Mouse (Mus musculus): Measurements from ENCODE around the gene Gm47841.

Gm47841 gene

DNA sequence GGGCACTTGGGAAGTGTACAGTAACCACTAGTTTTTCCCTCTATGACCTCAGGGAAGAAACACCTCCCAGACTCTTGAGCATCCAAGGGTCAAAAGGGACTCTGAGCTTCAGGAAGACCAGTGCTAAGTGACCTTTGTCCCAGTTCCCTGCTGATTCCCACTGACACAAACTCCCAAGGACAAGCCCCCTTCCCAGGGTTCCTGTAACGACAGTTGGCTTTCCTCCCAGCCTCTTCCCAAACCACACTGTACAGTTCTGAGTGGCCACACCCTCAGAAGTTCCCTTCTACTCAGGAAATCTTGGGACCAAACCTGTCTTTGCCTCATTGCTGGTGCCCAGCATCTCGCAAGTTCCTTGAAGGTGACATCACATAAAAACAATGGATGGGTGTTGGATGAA is 25.5 kb upstream of the Gm47841 start:
- DNase-seq: no peak

DNA sequence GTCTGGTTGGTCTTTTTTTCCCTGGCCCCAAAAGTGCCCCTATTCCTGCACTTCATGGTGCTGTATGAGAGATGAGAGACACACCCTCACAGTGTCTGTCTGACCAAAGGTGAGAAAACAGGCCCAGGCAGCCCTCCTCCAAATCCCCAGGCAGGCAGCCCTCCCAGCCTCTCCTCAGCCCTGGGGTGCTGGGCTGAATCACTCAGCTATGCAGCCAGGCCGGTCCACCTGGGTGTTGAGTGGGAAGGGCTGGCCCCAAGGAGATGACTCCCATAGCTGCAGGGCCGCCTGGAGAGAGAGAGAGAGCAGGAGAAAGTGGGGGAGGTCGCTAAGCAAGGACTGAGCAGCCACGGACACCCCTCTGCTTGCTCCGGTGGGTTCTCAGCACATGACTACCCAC is 23.6 kb upstream of the Gm47841 start:
- peak; percentile 76 to 81 for DNase-seq

DNA sequence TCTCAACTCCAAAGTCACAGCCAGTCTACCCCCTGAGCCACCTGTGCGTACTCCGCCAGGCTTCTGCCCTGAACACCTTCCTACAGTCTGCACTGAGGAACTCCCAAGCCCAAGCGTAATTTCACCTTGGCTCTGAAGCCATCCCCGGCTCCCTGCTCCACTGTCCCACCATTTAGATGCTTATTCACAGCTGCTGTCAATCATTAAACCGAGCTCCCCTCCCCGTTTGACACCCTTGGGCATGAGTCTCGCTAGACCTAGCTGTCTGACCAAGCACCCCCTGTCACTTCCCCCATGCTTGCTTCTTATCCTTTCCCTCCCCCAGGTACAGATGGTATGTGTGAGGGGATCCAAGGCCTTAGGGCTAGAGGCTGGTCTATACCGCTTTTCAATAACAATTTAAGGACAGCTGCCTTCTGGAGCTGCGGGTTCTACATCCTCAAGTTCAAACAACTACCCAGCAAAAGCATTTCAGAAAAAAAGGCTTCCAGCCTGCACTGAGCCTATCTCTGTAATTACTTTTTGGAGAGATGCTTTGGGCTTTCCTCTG is 22.5 kb upstream of the Gm47841 start:
- DNase-seq: no peak

DNA sequence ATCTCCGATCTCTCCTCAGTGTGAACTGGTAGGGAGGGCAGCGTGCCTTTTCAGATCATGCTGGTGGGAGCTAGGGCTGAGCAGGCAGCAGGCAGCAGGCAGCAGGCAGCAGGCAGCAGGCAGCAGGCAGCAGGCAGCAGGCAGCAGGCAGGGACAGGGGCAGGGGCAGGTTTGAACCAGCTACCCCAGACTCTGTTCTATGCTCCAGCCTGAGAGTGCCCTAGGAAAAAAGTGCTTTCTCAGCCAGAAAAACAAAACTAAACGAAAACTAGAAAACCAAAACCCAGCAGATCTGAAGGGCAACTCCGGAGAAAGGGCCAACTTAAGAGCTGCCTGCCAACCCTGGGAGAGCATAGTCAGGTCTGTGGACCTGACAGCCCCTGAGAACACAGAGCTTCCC is 21.5 kb upstream of the Gm47841 start:
- no peak for DNase-seq

DNA sequence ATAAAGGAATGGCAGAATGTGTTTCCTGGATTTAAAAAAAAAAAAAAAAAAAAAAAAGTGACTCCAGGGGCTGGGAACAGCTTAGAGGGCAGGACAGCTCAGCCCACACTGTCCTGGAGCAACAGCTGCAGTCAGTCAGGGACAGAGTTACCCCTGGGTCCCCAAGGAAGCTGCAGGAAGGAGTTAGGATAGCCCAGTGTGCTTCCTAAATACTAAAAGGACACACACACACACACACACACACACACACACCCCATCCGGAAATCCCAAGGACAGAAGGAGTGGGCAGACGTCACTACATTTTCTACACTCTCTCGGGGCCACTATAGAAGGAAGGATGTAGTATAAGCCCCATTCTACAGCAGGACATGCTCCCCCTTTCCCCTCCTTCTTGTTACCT is 20.8 kb upstream of the Gm47841 start:
- no peak for DNase-seq

DNA sequence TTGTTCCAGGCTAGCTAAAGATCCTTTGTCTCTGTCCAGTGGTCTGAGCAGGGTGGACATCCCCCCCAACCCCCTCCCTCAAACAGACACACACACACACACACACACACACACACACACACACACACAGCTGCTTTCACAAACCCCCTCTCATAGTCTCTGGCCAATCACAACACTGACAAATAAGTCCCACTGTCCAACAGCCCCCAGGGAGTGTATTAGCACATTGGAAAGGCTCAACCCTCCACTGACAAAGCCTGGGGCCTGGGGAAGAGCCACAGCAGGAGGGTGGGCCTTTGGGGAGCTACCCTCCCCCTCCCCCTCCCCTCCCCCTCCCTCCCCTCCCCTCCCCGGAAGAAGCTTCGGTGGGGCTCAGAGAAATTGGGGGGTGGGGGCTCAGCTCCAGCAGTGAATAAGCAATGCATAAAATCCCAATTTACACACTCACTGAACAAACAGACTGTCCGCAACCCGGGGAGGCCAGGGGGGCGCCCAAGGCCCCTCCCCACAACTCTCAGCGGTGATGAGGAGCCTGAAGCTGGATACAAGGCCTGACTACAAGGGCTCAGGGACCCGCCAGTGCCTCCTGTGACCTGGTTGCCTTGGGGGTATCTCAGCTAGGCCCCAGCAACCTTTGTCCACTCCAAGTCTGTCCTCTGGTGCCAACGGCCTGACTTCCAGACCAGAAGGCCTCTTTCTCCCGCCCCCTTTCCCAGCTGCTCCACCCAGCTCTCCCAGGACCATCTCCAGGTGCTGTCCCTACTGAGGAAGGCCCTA is 19.9 kb upstream of the Gm47841 start:
- DNase-seq: no peak

DNA sequence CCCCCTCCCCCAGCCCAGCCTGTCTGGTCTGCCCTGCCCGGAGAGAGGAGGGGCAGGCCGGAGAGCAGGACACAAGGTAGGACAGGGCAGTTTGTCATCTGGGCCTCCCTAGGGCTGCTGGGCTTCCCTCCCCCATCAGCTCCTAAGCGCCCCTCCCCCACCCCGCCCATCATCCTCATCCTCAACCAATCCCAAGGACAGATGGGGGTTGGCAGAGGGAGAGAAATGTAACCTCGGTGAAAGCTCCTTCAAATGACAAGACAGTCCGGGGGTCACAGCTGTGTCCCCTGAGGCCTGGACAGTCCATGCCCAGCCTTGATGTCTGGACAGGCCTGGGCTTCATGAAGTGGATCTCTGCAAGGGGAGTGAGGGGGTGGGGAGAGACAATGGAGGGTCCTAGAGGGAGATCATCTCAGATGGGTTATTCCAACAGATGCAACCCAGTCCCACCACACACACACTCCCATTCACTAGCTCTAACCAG is 19.2 kb upstream of the Gm47841 start:
- no peak for DNase-seq

DNA sequence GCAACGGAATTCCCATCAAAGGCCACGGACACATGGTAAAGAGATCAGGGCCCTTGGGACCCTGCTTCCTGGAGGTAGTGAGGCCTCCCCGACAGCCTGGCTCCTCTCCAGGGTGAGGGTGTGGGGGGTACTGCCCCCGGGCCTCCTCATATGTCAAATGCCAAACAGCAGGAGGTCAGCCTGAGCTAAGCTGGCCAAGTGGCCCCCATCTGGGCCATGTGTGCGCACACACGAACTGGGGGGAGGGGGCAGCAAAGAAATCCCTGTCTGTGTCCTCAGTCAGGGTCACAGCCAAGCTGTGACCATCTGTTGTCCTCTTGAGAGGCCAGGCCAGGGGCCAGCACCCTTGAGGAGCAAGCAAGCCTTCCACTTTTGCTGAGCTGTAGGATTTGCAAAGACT is 17.9 kb upstream of the Gm47841 start:
- DNase-seq: no peak

DNA sequence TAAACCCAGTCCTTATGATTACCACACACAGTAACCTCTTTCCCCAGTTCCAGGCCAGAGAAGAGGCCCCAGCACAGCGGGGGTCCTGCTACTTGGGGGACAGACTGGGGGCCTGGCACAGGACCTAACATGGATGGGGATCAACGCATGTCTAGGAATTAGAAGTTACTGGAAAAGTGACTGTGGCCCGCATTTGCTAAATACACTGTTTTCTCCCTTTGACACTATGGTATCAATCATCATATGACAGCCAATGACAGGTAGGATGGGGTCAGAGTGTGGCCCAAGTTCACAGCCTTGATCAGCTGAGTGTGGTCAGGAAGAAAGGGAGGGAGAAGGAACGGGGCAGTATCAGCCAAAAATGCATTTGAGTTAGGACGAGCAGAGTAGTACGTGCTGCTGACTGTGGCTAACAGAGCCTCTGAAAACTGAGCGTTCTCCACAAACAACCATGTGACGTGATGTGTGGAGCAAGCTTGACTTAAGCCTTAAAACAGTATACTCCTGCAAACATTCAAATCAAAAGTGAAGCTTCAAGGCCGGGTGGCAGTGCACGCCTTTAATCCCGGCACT is 13.2 kb upstream of the Gm47841 start:
- DNase-seq: no peak

DNA sequence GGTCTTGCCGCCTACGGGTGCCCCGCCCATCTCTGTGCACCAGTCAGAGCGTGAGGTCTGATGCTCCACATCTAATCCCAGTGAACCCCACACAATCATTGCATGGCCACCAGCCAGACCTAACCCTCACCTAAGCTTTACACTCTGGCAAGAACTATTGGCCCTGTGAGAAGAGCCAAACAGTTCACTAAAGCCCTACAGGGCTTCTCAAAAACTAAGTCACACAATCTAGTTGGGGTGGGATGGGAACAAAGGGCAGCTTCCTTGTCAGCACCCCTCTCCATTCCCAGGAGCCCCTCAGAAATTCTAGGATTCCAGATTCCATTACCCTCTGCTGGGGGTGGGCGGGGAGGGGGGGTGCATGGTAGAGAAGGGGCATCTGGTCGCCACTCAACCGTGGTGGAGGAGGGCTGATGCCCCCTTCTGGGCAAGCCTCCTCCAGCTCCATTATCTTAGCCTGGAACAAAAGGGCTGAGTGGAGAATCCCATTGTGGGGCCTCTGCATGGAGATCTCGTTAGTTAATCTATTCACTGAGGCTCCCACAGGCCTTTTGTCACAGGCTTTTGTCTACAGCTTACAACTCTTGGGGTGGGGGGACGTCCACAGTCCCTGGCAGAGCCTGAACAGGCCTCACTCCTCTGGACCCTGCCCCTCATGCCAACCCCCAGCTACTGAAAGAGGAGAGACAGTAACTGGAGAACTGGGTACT is 12.5 kb upstream of the Gm47841 start:
- no peak for DNase-seq

DNA sequence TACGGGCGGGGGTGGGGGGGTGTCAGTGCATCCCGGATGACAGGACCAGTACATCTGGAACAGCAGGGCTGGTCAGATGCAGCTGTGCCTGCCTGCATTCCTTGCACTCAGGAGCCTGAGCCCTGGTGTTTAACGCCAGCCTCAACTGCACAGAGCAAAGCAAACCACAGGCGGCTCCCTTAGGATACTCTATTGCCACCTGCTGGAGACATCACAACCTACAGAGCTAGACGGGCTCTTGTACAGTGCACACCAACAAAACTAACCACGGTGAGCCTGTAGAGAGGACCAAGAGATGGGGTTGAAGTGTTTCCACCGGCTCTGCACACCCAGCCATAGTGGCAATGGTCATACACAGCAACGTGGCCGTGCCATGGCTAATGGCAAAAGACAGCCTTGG is 9.0 kb upstream of the Gm47841 start:
- peak; percentile 43 to 58 for DNase-seq

DNA sequence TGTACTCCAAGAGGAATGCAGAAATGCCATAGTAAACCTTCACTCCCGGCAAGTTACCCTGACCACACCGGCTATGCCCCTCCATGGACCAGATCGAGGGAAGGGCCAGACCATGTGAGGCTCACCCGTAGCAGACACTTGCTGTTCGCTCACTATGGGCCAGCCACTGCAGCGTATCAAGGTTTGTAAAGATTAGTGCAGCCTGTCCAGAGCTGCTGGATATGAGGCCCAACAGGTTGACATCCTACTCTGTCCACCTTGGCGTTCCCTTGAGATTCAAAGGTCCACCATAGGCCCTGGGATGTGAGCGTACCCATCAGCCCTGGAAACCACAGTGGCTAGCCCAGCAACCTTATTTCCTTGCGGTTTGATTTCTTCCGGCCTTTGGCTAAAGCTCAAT is 7.3 kb upstream of the Gm47841 start:
- DNase-seq: no peak

DNA sequence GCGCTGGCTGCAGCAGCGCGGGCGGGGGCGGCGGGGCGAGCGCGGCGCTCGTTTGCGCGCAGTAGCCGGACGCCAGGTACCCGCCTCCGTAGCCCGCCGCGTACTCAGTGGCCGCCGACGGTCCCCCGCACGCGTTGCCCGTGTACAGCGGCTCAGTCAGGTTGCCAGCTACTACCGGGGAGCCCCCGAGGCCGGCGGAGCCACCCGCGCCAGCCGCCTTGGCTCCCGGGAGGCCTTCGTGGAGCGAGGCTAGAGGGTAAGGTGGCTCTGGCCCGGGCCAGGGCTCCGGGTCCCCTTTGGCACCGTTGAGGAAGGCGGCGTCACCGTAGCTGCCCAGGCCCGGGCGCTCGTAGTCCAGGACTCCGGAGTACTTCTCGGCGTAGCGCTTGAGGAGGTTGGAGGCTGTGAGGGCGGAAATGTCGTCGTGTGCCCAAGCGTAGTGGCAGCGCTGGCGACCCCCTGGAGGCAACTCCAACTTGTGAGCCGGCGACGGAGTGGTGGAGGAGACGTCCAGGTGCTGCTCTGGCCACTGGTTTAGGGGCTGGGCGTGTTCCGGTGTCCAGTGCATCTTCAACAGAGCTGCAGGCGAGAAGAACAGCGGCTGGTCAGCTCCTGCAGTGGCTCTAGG is 6.7 kb upstream of the Gm47841 start:
- DNase-seq: no peak

DNA sequence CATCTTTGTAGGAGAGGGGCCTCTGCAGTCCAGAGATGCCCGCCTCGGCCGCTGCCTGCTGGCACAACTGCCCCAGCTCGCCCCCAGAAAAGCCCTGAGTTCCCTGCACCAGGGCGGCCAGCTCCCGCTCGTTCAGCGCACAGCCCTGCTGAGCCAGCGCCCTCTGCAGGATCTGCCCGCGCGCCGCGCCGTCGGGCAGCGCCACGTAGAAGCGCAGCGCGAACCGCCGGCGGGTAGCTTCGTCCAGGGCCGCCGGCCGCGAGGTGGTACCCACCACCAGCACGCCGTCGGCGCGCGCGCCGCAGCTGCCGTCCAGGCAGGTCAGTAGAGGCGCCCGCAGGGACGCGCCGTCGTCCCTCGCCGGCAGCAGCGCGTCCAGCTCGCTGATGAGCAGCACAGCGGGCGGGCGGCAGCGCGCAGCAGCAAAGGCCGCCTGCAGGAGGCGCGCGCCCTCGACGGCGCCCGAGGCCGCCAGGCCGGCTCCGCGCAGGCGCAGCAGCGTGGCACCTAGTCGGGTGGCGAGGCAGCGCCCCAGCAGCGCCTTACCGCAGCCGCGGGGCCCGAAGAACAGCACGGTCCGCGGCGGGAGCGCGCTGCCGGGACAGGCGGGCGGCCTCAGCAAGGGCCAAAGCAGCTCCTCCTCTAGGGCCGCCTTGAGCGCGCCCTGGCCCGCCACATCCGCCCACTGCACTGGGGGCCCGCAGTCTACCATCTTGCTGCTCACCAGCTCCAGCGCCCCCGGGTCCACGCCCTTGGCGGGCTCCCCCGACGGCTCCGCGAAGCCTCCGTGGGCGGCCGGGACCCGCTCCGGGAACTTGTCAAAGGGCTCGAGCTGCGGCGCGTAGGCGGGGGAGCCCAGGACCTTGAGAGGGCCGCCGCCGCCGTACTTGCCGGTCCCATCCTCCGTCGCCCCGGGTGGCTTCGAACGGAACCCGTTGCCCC is 5.6 kb upstream of the Gm47841 start:
- no peak for DNase-seq

DNA sequence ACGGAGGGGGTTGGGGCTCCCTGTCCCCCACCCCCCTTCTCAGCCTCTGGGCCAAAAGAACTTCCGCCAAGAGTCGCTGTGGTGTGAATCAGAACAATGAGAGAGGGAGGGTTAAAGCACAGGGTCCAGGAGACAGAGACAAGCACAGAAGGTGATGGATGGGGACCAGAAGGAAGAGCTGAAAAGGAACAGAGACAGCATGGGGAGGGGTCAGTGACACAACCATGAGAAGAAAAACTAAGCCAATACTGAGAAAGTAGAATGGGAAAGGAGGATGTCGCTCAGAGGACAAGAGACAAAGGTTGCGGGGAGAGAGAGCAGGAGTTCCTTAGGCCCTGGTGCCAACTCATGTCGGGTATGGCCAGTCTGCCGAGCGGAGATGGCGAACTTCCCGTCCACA is 4.7 kb upstream of the Gm47841 start:
- no peak for DNase-seq

DNA sequence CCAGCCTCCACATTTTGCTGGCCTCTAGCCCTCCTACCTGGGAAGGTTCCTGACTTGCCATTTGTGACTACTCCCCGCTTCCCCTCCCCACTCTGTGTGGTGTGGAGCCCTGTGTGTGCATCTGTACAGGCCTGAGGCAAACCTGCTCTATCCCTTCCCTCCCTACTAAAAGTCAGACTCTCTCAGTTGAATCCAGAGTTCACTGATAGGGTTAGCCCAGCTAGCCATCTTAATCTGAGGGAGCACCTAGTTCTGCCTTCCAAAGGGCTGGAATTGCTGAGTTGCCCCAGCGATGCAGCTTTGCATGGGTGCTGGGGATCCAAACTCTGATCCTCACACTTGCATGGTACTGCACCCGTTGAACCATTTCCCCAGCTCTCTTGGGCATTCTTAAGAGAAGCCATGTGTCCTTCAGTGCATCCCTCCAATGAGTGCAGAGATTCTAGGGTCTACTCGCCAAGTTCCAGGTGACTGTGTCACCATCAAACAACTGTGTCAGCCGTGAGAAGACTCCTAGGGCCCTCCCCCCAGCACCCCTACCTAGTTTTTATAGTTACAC is 1.2 kb upstream of the Gm47841 start:
- DNase-seq: no peak

DNA sequence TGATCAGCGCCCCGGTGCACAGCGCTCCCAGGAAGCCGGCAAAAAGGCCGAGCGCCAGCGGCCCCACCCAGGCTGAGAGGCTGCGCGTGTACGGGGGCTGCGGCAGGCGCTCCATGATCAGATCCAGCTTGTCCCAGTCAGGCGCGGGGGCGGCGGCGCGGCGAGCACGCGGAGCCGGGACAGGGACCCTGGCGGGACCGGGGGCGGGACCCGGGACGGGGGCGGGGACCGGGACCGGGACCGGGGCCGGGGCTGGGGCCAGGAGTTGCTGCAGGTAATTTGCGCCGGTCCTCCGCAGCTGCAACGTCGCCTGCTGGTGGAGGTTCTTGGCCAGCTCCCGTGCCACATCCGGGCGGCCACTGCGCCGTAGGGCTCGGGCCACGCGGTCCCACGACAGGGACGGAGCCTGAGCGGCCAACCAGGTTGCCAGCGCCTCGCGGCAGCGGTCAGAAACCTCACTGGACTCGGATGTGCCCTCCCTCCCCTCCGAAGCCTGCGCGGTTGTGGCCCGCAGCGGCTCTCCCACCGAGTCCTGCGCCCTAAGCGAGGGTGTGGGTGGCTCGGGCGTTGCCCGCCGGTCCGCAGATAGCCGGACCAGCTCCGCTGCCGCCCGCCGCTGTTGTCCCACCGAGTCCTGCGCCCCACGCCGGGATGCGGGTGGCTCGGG is 537 bp downstream of the Gm47841 start:
- DNase-seq: peak; percentile 36 to 37

DNA sequence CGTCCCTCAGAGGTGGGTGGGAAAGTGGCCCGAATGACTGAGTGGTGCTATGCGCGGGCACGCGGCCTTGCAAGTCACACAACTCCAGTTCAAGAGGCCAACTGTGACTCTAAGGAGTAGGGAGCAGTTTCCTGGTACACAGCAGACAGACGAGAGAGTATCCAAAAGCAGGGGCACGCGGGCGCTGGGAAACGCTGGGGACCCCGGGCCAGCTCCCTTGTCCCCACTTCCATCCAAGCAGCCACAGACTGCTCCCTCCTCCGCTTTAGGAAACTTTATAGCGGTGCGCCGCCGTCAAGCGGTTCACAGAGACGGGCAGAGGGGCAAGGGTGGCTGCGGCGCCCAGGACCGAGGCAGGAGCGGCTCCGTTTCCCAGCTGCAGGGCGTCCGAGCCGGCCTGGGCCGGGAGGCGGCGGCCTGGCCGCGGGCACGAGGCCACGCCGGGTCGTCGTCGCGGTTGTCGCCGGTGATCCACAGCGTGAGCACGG is 1.1 kb downstream of the Gm47841 start:
- DNase-seq: no peak

DNA sequence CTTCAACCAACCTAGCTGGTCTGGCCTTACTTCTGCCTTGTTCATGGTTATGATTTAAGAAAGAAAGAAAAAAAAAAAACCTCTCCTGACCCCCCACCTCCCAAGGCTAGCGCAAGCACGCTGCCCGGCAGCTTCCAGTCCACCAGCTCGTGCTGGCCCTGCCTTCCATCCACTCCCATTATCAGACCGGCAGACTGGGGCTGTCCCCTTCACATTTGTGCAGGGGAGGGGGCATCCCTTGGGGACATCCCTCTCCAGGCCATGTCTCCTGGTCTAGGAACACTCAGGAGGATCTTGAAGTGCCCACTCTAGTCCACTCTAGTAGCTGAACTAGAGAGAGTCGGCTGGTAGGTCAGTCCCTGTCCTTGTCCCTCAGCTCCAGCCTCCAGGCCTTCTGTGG is 2.7 kb downstream of the Gm47841 start:
- no peak for DNase-seq

DNA sequence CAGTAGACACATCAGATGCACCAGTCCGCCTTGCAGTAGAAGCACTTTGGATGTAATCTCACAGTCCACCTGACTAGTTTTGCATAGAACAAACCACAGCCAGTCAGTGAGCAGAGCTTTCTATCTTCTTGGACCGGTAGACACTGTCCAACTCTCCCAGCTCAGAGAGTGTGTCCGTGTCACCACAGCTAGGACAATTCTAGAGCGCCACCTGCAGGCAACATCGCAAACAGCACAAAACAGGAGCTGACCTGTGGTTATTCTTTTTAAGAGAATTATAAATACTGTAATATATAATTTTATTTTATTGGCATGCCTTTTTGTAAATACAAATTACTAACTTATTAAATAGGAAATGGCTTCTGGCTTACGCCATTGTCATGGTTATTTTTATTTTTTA is 4.6 kb downstream of the Gm47841 start:
- peak in 1 of 2 experiments; percentile 50 for DNase-seq

DNA sequence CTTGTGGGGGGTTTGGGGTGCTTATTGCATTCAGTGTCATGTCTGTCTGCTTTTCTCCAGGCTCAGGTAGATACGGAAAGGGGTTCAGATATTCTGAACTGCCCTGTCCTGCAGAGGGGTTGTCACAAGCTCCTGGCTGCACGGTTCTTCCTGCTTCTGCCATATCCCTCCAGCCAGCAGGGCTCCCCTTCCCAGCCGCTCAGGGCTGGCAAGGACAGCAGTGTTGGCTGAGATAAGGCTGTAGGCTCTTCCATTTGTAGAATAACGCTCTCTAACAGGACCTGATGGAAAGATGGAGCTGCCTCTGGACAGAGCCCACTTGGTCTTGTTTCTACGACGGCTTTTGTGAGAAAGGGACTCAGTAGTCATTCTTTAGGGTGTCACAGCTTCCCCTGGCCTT is 5.2 kb downstream of the Gm47841 start:
- DNase-seq: no peak

Data from lung, adult 18-20 months (tissue).